Mouse (Mus musculus): Measurements from ENCODE around the gene Ddc.

The Ddc gene

GRCm38 (mm10) chr11:11845044-11845443 is 52.9 kb downstream of the Ddc start:
- DNase-seq (ENCODE audit: low spot score in 2 of 2): no peak

GRCm38 (mm10) chr11:11844367-11844971 is 53.5 kb downstream of the Ddc start:
- no peak for DNase-seq (ENCODE audit: low spot score in 2 of 2)

DNA sequence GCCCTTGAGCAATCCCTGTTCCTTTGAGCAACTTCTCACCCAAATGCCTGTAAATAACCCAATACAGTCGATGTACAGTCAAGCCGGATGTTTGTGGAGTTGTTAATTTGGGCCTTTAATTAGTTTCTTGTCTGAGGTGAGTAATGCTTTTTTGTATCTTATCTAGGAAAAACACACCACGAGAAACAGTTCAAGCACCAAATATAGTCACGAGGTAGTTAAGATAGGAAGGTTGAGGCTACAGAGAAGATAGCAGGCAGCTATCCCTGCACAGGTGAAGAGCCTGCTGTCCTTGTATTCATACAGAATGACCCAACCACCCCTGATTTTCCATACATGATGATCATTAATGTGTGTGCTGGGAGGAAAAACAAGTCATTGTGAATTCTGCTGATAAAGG is 56.4 kb downstream of the Ddc start:
- no peak for DNase-seq (ENCODE audit: low spot score in 2 of 2)

- no peak for DNase-seq (ENCODE audit: low spot score in 2 of 2)
These were observed 57.2 kb downstream of the Ddc start for GRCm38 (mm10) chr11:11840746-11841145.

DNA sequence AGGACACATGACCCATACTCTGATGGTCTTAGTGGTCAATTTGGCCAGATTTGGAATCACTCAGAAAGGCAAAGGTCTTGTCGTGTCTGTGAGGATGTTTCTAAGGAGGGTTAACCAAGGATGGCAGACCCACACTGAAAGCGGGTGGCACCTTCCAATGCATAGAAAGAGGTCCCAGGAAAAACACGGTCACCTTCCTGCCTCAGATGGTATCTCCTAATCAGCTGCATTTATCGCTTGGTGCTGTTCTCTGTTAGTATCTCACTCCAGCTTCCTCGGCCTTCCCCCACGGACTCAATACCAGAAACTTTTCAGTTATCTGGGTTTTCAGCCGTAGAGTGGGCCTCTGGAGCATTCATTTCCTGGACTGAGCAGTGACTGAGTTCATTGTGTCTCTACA is 58.1 kb downstream of the Ddc start:
- no peak for DNase-seq (ENCODE audit: low spot score in 2 of 2)

- DNase-seq (ENCODE audit: low spot score in 2 of 2): no peak
These were observed 60.6 kb downstream of the Ddc start for GRCm38 (mm10) chr11:11837384-11837783.

DNA sequence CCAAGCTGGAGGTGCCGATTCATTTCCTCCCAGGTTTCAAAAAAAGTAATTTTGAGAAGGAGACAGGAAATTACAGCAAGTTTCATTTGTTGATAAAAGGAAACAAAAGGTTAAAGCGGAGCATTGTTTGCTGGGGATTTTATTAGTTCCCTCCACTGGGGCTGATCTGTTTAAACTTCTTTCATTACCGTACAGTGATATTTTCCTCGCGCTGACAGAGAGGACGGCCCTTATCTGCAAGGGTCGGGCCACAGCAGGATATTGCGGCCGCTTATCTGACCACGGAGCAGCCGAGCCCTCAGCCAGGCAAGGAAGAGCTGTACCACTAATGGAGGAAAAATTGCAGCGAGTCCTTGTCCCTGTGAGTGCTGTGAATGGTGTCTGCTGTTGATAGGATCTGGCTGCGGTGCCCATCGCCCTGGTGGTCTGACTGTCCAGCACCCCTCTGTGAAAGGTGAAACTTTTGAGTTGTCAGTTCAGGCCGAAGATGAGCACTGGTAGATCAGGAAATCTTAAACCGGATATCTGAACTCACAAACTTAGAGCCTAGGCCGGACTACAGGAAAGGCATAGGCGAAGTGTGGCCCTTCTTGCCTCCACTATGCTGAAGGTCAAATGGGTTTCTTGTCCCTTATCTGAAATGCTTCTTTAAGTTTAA is 61.1 kb downstream of the Ddc start:
- no peak for DNase-seq (ENCODE audit: low spot score in 2 of 2)

DNA sequence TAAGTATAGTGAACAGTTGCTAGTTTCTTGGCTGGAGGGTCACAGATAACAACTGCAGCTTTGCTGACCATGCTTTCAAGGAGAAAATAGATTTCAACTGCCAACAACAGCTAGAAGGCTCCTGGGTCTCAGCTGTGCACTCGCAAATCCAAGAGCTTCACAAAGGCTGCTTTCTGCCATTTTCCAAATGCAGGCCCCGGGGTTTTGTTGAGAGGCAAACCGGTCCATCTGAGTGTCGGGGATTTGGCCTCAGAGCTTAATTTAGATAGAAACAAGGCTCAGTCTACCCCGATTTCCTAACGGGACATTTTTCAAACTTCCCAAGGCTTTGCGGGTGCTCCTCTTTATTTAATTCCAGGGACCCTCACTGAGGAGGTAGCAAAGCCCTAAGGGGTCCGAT is 61.7 kb downstream of the Ddc start:
- DNase-seq (ENCODE audit: low spot score in 2 of 2): no peak

- DNase-seq (ENCODE audit: low spot score in 2 of 2): no peak
These were observed 62.2 kb downstream of the Ddc start for GRCm38 (mm10) chr11:11835791-11836190.

DNA sequence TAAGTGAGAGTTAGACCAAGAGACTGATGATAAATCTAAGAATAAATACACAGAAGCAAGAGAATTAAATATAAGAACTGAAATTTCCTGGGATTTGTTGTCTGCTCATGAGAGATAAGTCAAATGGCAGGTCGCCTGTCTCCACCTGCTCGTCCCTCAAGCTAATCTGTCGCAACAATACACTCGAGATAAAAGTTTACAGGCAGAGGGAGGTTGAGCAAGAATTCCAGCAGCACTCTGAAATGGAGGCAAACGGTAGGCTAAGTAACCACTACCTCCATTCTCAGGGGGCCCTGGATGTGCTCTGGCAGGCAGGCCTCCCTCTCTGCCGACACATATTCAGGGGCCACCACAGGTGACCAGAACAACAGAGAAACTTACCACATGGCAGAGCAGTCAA is 62.6 kb downstream of the Ddc start:
- DNase-seq (ENCODE audit: low spot score in 2 of 2): no peak

DNA sequence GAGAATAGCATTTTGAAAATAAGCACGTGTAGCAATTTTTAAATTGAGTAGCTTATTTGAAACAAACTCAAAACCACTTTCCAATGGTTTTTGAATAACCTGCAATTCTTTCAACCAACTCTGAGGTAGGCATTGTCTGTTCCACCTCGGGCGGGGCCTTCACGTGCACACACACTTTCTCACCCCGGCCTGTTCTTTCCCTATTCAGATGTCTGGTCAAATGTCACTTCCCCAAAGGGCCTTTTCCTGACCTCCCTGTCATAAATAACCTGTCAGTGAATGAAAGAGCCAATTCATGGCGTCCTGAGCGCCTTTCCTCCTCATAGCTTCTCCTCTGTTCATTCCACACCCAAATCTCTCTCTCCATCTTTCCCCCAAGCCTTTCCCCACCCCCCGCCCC is 64.8 kb downstream of the Ddc start:
- DNase-seq (ENCODE audit: low spot score in 2 of 2): no peak

GRCm38 (mm10) chr11:11832755-11833084 is 65.2 kb downstream of the Ddc start:
- DNase-seq (ENCODE audit: low spot score in 2 of 2): no peak

DNA sequence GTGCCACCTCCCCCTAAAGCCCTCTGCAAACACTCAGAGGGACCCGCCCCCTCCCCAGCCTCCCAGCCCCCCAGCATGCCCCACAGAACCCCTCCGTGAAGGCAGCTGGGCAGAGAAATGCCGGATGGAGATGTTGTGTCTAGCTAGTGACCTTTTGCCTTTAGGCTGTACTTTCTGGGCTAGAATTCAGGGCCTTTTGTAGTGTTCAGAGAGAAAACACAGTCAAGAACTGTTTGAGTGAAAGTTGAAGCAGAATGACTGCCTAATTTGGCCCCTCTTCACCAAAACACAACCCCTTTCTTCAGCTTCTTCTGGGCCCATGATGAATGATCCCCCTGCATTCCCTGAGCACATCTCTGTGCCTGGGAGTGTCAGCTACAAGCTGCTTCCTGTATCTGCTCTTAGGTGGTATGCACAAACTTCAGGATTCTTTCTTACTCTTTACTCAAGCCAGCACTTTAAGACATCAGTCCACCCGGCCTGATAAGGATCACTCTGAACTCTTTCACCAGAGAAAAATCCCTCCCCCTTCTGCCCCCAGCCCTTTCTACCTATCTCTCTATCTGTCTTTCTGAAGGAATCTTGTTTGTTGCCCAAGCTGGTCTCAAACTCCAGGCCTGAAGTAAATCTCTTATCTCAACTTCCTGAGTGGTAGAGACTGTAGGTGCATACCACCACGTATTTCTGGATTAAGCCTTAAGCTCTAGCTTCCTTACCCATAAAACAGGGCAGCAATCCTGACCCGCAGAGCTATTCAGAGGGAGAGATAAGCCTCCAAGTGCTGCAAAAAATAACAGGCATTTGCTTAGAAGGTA is 65.8 kb downstream of the Ddc start:
- no peak for DNase-seq (ENCODE audit: low spot score in 2 of 2)

GRCm38 (mm10) chr11:11831526-11831925 is 66.4 kb downstream of the Ddc start:
- no peak for DNase-seq (ENCODE audit: low spot score in 2 of 2)

GRCm38 (mm10) chr11:11830884-11831495 is 67.0 kb downstream of the Ddc start:
- DNase-seq (ENCODE audit: low spot score in 2 of 2): no peak

DNA sequence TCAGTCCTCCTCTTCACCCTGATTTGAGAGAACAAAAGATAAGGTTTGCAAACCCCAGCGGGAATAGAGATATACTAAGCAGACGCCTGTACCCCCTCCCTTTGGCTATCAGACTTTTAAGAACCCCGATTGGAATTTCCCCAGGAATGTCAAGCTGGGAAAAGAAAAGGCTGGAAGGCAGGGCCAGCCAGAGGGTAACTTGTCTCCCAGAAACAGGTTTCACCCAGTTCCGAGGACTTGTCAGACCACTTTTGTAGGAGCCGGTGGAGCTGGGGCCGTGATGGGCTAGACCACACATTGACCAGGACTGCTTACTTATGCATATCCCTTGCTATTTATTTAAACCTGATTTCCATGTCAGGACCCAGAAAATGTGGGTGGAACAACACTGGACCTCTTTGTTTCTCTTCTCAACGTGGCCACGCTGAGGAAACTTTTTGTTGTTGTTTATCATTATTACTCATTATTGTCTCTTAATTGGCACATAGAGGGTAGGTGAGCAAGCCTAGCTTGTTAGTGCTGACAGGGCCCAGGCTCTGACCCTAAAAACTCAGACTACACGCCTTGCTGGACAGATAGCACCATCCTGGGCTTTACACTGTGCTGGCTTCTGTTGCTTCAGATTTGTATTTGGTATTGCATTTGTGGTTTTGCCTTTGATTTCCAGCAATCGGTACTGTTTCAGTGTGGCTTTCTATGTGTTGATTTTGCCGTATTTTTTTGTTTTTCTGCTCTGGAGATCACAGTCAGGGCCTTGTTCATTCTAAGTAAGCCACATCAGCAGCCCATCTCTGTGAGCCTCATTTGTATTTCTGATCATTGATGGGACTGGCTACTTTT is 68.6 kb downstream of the Ddc start:
- no peak for DNase-seq (ENCODE audit: low spot score in 2 of 2)

DNA sequence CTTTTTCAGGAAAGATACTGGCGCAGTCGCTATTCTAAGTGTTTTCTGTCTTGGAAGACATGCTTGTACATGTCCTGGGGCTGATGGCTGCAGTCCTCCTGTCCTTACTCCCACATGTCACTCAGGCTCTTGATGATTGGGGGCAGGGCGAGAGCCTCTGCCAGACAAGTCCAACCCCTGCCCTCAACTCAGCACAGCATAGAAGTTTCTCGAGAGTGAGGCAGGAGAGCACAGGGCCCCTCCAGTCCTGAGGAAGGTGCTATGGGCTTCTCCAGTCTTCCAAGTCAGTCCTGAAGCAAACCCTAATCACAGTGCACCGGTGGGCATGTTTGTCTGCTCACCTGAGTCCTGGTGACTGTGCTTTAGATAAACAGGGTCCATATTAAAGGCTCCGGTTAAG is 69.2 kb downstream of the Ddc start:
- DNase-seq (ENCODE audit: low spot score in 2 of 2): no peak

DNA sequence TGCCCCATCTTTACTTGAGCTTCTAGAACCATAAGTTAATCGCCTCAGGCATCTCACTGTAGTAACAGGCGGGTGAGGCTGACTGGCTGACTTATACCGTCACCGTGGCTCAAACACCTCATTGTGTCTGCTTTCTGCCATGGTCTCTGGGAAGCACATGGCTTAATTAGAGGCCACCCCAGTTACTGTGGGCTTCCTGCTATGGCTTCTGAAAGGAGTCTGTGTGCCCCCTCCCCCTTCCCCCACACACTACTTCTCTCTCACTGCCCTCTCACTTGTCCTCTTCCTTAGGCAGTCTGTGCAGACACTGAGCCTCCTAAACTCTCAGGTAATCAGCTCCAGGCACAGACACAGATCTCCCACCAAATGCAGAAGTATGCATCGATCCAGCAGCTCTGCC is 69.7 kb downstream of the Ddc start:
- DNase-seq (ENCODE audit: low spot score in 2 of 2): no peak

DNA sequence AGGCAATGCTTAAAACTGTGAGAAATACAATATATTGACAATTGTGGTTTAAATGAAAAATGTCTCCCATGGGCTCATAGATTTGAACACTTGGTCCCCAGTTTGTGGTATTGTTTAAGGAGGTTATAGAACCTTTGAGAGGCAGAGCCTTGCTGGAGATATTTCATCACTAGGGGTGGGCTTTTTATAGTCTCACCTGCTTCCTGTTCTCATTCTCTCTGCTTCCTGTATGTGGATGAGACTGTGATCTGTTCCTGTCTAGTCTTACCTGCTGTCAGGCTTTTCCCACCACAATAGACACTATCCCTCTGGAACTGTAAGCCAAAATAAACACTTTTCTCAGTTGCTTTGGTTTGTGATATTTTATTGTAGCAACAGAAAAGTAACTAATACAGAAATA is 71.5 kb downstream of the Ddc start:
- no peak for DNase-seq (ENCODE audit: low spot score in 2 of 2)

DNA sequence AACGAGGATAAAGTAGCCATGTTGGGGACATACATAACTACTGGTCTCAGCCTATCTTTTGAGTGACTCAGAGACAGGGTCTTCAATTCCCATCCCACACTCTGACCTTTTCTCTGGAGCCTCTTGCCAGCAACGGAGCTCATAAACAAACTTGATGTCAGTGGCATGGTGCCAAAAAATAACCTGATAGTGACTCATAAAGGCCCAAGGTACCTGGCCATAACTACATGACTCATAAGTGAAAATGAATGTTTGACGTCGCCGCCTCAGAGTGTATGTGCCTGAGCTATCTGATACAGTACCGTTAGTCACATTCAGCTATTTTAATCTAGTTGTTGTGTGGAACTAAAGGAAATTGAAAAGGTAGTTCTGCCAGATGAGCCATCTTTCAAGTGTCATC is 72.3 kb downstream of the Ddc start:
- no peak for DNase-seq (ENCODE audit: low spot score in 2 of 2)

DNA sequence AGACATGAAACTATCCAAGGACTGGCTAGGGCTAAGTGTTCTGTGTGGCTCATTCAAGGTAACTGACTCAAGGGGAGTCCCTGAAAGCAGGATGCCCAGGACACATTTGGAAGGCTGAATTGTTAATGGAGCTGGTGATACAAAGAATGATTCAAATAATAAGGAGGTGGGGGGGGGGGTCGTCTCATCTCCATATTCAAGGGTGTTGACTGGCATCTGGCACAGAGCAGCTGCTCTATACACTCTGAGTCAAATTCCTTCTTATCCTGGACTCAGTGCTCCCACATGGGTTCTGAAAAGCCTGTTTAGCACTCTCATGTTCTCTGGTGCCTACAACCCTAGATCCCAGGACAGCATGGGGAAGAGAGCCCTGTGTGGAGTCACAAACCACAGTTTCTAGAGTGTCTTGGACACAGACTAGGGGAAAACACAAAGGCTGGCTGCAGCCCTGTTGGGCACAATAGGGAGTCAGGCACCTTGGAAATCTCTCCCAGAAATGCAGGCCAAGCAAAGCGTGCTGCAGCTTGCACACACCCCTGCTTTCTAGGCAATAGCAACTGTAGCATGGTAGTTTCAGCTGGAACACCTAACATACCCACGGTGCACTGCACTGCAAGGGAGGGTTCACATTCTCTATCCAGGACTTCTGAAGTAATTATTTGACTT is 72.8 kb downstream of the Ddc start:
- DNase-seq (ENCODE audit: low spot score in 2 of 2): no peak
